ENCODE assay signal across 22 mouse cellular contexts in the genomic region with DNA sequence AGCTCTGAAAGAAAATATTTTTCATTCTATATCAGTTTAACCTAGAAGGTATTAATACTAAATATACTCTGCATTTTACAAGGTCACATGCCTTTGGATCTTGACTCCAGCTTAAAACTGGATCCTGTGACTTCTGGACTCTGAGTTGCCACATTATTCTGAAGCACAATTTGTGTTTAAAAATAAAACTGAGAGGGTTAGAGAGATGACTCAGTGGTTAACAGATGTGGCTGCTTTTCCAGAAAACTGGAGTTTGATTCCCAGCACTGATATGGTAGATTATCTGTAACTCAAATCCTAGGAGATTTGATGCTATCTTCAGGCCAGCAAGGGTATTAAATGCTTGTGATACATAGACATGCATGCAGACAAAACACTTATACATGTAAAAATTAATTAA.
"Had no signal": no experiment of that assay in that cellular context is flagged by ENCODE, and none has a peak within 500 bp of the region (broad histone marks: within the 10 kb centered on the region; RNA-seq: fewer than 3 reads in every experiment).

No protein-coding gene starts in this region.

- H3K4me3 ChIP-seq: heart, embryonic 10.5 days; heart, embryonic 12.5 days; hindbrain, embryonic 13.5 days; hindbrain, embryonic 15.5 days; limb, embryonic 13.5 days; limb, embryonic 15.5 days had no signal

- H3K9me3 ChIP-seq: heart, embryonic 10.5 days; heart, embryonic 12.5 days; hindbrain, embryonic 13.5 days; hindbrain, embryonic 15.5 days; limb, embryonic 13.5 days; limb, embryonic 15.5 days had no signal

- H3K9ac ChIP-seq: heart, embryonic 12.5 days; hindbrain, embryonic 13.5 days; hindbrain, embryonic 15.5 days; limb, embryonic 13.5 days; limb, embryonic 15.5 days; liver, embryonic 14.5 days had no signal

- ATAC-seq: hindbrain, postnatal 0 days; intestine, embryonic 16.5 days had no signal

- DNase-seq: gastrocnemius, postnatal 14 days; gastrocnemius, postnatal 36 days; heart, adult 11 months; heart, postnatal 10 days; kidney, adult 11 months; kidney, adult 8-10 months; kidney, postnatal 14 days; kidney, postnatal 36 days; layer of hippocampus, adult 9-11 months; layer of hippocampus, postnatal 36 days; left cerebral cortex, postnatal 4 days had no signal

- H3K27me3 ChIP-seq: heart, embryonic 12.5 days; hindbrain, embryonic 13.5 days; hindbrain, embryonic 15.5 days; limb, embryonic 13.5 days; limb, embryonic 15.5 days had no signal

- H3K4me1 ChIP-seq: heart, embryonic 10.5 days; heart, embryonic 12.5 days; hindbrain, embryonic 13.5 days; hindbrain, embryonic 15.5 days; limb, embryonic 13.5 days; limb, embryonic 15.5 days had no signal

- H3K4me2 ChIP-seq: heart, embryonic 12.5 days; hindbrain, embryonic 13.5 days; hindbrain, embryonic 15.5 days; limb, embryonic 13.5 days; limb, embryonic 15.5 days; liver, embryonic 11.5 days had no signal

- H3K27ac ChIP-seq: heart, embryonic 10.5 days; hindbrain, embryonic 13.5 days; hindbrain, embryonic 15.5 days; hindbrain, postnatal 0 days; kidney, postnatal 0 days; limb, embryonic 13.5 days; limb, embryonic 15.5 days; liver, embryonic 14.5 days had no signal

- H3K36me3 ChIP-seq: heart, embryonic 10.5 days; heart, embryonic 12.5 days; hindbrain, embryonic 13.5 days; hindbrain, embryonic 15.5 days; limb, embryonic 13.5 days; limb, embryonic 15.5 days had no signal
